Mouse (Mus musculus) limb, embryonic 14.5 days (tissue): Measurements from ENCODE around the gene Tmem106c. TPM values are rescaled to one million over a fixed set of nuclear protein-coding genes. Genes with fewer than 3 reads are reported as not detected.

Experiments used
- ATAC-seq: fragments of 200-750 bp; cut with Nextera tagmentation; 2 replicates; pipeline ENCODE4 v1.8.0; 2017; ENCODE audit warnings: low read depth, moderate number of reproducible peaks, moderate TSS enrichment; ENCODE audit not compliant: low FRiP score
- DNase-seq: peaks from one replicate; pipeline ENCODE4 v3.0.0-alpha.2; 2015; ENCODE audit warnings: low spot score
- H3K27ac ChIP-seq: fragments of 300-500 bp; sonication (generic); replicated peaks from 2 replicates; pipeline ENCODE4 v1.5.1; 2014; ENCODE audit warnings: low read depth, mild to moderate bottlenecking, low read length, moderate library complexity, mixed read lengths
- H3K27me3 ChIP-seq: fragments of 300-500 bp; sonication (generic); 2 replicates; pipeline ENCODE4 v1.6.1; 2014; ENCODE audit warnings: low read length, mixed read lengths; ENCODE audit not compliant: control insufficient read depth, insufficient read depth
- H3K36me3 ChIP-seq: fragments of 300-500 bp; sonication (generic); 2 replicates; pipeline ENCODE4 v1.6.1; 2014; ENCODE audit warnings: mild to moderate bottlenecking, low read length, moderate library complexity, mixed read lengths; ENCODE audit not compliant: control insufficient read depth, insufficient read depth
- H3K4me1 ChIP-seq: fragments of 300-500 bp; sonication (generic); 2 replicates; pipeline ENCODE4 v1.6.1; 2014; ENCODE audit warnings: antibody characterized with exemption, low read length, mixed read lengths; ENCODE audit not compliant: control insufficient read depth, insufficient read depth
- H3K4me2 ChIP-seq: fragments of 300-500 bp; sonication (generic); replicated peaks from 2 replicates; pipeline ENCODE4 v1.6.1; 2014; ENCODE audit warnings: low read depth, mild to moderate bottlenecking, low read length, moderate library complexity; ENCODE audit not compliant: severe bottlenecking
- H3K4me3 ChIP-seq: fragments of 300-500 bp; sonication (generic); replicated peaks from 2 replicates; pipeline ENCODE4 v1.5.1; 2014; ENCODE audit warnings: low read length
- H3K9ac ChIP-seq: fragments of 300-500 bp; sonication (generic); 2 replicates; pipeline ENCODE4 v1.6.1; 2014; ENCODE audit warnings: mild to moderate bottlenecking, low read depth, low read length, moderate library complexity; ENCODE audit not compliant: severe bottlenecking
- H3K9me3 ChIP-seq: fragments of 300-500 bp; sonication (generic); 2 replicates; pipeline ENCODE4 v1.6.1; 2016; ENCODE audit warnings: low read length; ENCODE audit not compliant: control insufficient read depth
- POLR2A ChIP-seq: fragments of 200-500 bp; IDR thresholded peaks from 2 replicates; pipeline ENCODE4 v1.8.0; 2012; ENCODE audit warnings: inconsistent platforms, mild to moderate bottlenecking, moderate library complexity, borderline replicate concordance; ENCODE audit not compliant: insufficient read depth, insufficient read length; ENCODE audit errors: extremely low read depth
- WGBS: fragments of 180-500 bp; shearing (Covaris S2); extraction: QIAGEN DNeasy Blood & Tissue Kit; methylation state at CpG from one replicate; pipeline ENCODE4 v1.1.7; 2014; 5-methylcytosine and 5-hydroxymethylcytosine counted together
- polyA plus RNA-seq, 2 experiments: library from polyadenylated mRNA; depleted of rRNA in 1 of 2; stranded (reverse) in 1 of 2; unstranded in 1 of 2; fragments of >200 nt; fragmentation: Nextera tagmentation in 1 of 2; extraction: Ambion mirVana in 1 of 2; gene quantifications; 2 replicates each; pipeline versions ENCODE4 v1.2.1 to v1.2.3; 2012 to 2014

The Tmem106c gene
- polyA plus RNA-seq, 2 experiments, result 49.8 to 49.9 TPM

GRCm38 (mm10) chr15:97956416-97956815 lies 7.6 kb upstream of the Tmem106c start:
- H3K9me3 ChIP-seq, result no peaks in the 10 kb centered on the region
- peak overlapping the region; percentile 5; the same call in 1 of the 2 replicates for H3K9ac ChIP-seq
- H3K36me3 ChIP-seq, result no peaks in the 10 kb centered on the region
- ATAC-seq, result no peak
- H3K4me1 ChIP-seq, result peaks cover 4% of the 10 kb centered on the region; the same call in 1 of the 2 replicates
- WGBS, result 40% methylated on average over 11 of the region's 11 CpGs
- no peak for DNase-seq
- no peaks in the 10 kb centered on the region for H3K27me3 ChIP-seq
- H3K4me2 ChIP-seq, result no peak overlapping the region
- no peak overlapping the region for H3K4me3 ChIP-seq
- TF ChIP-seq POLR2A, result no peak
- H3K27ac ChIP-seq, result no peak overlapping the region

GRCm38 (mm10) chr15:97963329-97963988 lies 541 bp upstream of the Tmem106c start:
- peak; percentile 1; the same call in 1 of the 2 replicates for ATAC-seq

GRCm38 (mm10) chr15:97964836-97965187 lies 812 bp downstream of the Tmem106c start:
- Histone ChIP-seq H3K36me3 (no peaks in the 10 kb centered on the region), H3K9ac (peak overlapping the region; percentile 71), H3K4me2 (peak overlapping the region; percentile 84), H3K27ac (0 out of 2 replicates have a peak overlapping the region, but pooled peaks have one; percentile 33), H3K4me1 (0 out of 2 replicates have a peak, but pooled peaks cover 5% of the 10 kb centered on the region), H3K27me3 (no peaks in the 10 kb centered on the region), H3K4me3 (peak overlapping the region; percentile 59), H3K9me3 (no peaks in the 10 kb centered on the region)
- 17% methylated on average over 7 of the region's 7 CpGs for WGBS
- ATAC-seq, result no peak
- DNase-seq, result no peak
- no peak for TF ChIP-seq POLR2A

More at GRCm38 (mm10) chr15:97963329-97963988, 541 bp upstream of the Tmem106c start:
- Histone ChIP-seq H3K4me1 (0 out of 2 replicates have a peak, but pooled peaks cover 5% of the 10 kb centered on the region), H3K27ac (peak overlapping the region; percentile 43), H3K9me3 (no peaks in the 10 kb centered on the region), H3K4me3 (peak overlapping the region; percentile 59), H3K9ac (peak overlapping the region; percentile 71), H3K36me3 (no peaks in the 10 kb centered on the region), H3K4me2 (peak overlapping the region; percentile 84), H3K27me3 (no peaks in the 10 kb centered on the region)
- no peak for TF ChIP-seq POLR2A
- WGBS, result 14% methylated on average over 13 of the region's 13 CpGs
- no peak for DNase-seq

- H3K4me1 ChIP-seq, result 0 out of 2 replicates have a peak, but pooled peaks cover 5% of the 10 kb centered on the region
- H3K9me3 ChIP-seq, result no peaks in the 10 kb centered on the region
- ATAC-seq, result no peak
- H3K27ac ChIP-seq, result no peak overlapping the region
- no peak overlapping the region for H3K4me3 ChIP-seq
- H3K4me2 ChIP-seq, result no peak overlapping the region
- H3K9ac ChIP-seq, result no peak overlapping the region
- WGBS, result 77% methylated on average over 17 of the region's 17 CpGs
- no peak for DNase-seq
- H3K36me3 ChIP-seq, result no peaks in the 10 kb centered on the region
- no peaks in the 10 kb centered on the region for H3K27me3 ChIP-seq
- TF ChIP-seq POLR2A, result no peak
Measured at GRCm38 (mm10) chr15:97965311-97966045, 1.5 kb downstream of the Tmem106c start.

GRCm38 (mm10) chr15:97970299-97970698 lies 6.3 kb downstream of the Tmem106c start:
- no peak for TF ChIP-seq POLR2A
- no peak overlapping the region for H3K4me2 ChIP-seq

More at GRCm38 (mm10) chr15:97970299-97970698, 6.3 kb downstream of the Tmem106c start:
- no peak for ATAC-seq
- no peak overlapping the region for H3K9ac ChIP-seq
- 49% methylated on average over 6 of the region's 6 CpGs for WGBS
- no peak overlapping the region for H3K4me3 ChIP-seq
- H3K9me3 ChIP-seq, result no peaks in the 10 kb centered on the region
- DNase-seq, result no peak
- peaks cover 5% of the 10 kb centered on the region; the same call in 1 of the 2 replicates for H3K4me1 ChIP-seq
- no peak overlapping the region for H3K27ac ChIP-seq
- no peaks in the 10 kb centered on the region for H3K27me3 ChIP-seq
- peaks cover 4% of the 10 kb centered on the region; the same call in 1 of the 2 replicates for H3K36me3 ChIP-seq
